Mouse (Mus musculus) forebrain, embryonic 11.5 days (tissue): ENCODE results near the gene Ppa2. TPM values are rescaled to one million over a fixed set of nuclear protein-coding genes. Genes with fewer than 3 reads are reported as not detected.
A peak's percentile ranks its signal among the peaks of the same experiment; 100 is the strongest.

Experiments
- ATAC-seq: fragments of 200-750 bp; cut with Nextera tagmentation; replicated peaks from 2 replicates; pipeline ENCODE4 v1.8.0; 2017; ENCODE audit warnings: moderate TSS enrichment; ENCODE audit not compliant: low FRiP score
- DNase-seq: peaks from one replicate; pipeline ENCODE4 v3.0.0-alpha.2; 2017; ENCODE audit warnings: low spot score
- H3K27ac ChIP-seq: fragments of 300-500 bp; sonication (generic); 2 replicates; pipeline ENCODE4 v1.5.1; 2014; ENCODE audit warnings: low read depth, low read length
- H3K27me3 ChIP-seq: fragments of 300-500 bp; sonication (generic); 2 replicates; pipeline ENCODE4 v1.6.1; 2014; ENCODE audit warnings: mild to moderate bottlenecking, low read length, mixed read lengths; ENCODE audit not compliant: control insufficient read depth, insufficient read depth
- H3K36me3 ChIP-seq: fragments of 300-500 bp; sonication (generic); 2 replicates; pipeline ENCODE4 v1.6.1; 2014; ENCODE audit warnings: mild to moderate bottlenecking, low read length, moderate library complexity, mixed read lengths; ENCODE audit not compliant: control insufficient read depth, insufficient read depth
- H3K4me1 ChIP-seq: fragments of 300-500 bp; sonication (generic); replicated peaks from 2 replicates; pipeline ENCODE4 v1.6.1; 2014; ENCODE audit warnings: low read length, mixed read lengths; ENCODE audit not compliant: control insufficient read depth, insufficient read depth
- H3K4me2 ChIP-seq: fragments of 300-500 bp; sonication (generic); 2 replicates; pipeline ENCODE4 v1.6.1; 2014; ENCODE audit warnings: low read depth, mild to moderate bottlenecking, low read length, moderate library complexity, mixed read lengths; ENCODE audit not compliant: severe bottlenecking
- H3K4me3 ChIP-seq: fragments of 300-500 bp; sonication (generic); 2 replicates; pipeline ENCODE4 v1.5.1; 2014; ENCODE audit warnings: low read depth, low read length
- H3K9ac ChIP-seq: fragments of 300-500 bp; sonication (generic); 2 replicates; pipeline ENCODE4 v1.6.1; 2014; ENCODE audit warnings: low read length
- H3K9me3 ChIP-seq: fragments of 300-500 bp; sonication (generic); 2 replicates; pipeline ENCODE4 v1.6.1; 2016; ENCODE audit warnings: low read length, mixed read lengths; ENCODE audit not compliant: control insufficient read depth
- WGBS: fragments of 180-500 bp; shearing (Covaris S2); extraction: QIAGEN DNeasy Blood & Tissue Kit; methylation state at CpG from one replicate; pipeline ENCODE4 v1.1.7; 2014; 5-methylcytosine and 5-hydroxymethylcytosine counted together
- polyA plus RNA-seq: library from polyadenylated mRNA; unstranded; fragments of >200 nt; fragmentation: Nextera tagmentation; extraction: Ambion mirVana; gene quantifications from 2 replicates; pipeline ENCODE4 v1.2.1, GENCODE M21; 2014

Ppa2 gene
- polyA plus RNA-seq, result 75.1 and 76.7 TPM in 2 replicates

DNA sequence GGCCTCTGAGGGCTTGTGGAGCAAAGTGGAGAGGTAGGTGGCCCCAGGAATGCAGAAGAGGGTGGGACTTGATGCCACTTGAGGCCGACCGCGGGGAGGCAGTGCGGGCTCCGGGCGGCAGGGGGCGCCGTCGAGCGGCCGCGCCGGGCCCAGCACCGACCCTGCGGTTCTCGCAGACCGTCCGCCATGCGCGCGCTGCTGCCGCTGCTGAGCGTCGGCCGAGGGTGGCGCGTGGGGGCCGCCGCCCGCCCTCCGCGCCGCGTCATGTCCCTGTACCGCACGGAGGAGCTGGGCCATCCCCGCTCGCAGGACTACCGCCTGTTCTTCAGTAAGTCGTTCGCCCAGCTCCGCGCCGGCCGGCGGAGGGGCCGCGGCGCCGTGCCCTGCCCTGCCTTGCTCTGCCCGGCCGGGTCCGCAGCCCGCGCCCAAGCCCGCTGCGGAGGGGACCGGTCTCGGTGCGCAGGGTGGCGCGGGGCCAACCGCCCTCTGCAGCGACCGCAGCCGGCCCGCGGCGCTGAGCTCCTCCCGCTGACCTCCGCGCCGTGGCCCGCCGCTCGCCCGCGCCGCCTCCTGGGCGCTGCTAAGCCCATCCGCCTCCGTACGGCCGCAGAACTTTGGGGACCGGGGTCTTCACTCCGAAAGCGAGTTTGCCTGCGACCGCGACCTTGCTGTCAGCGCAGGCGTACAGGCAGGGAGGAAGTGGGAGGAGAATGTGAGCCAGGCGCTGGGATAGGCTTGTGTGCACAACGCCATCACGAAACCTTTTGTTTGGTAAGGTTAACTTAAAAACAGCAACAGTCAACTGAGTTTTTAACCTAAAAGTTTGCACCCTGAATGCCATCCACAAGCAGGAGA is at the start of gene Ppa2:
Gene Ppa2, plus strand, starts transcription at position 157 of the 855 bp plus-strand sequence.
- peak within 1 kb of the TSS; percentile 75 for H3K4me3 ChIP-seq
- peak within 1 kb of the TSS; percentile 91 for H3K27ac ChIP-seq
- H3K9me3 ChIP-seq, result no peaks in the 10 kb centered on the region
- H3K4me2 ChIP-seq, result peak within 1 kb of the TSS; percentile 51
- peak; percentile 89 for DNase-seq
- H3K27me3 ChIP-seq, result no peaks in the 10 kb centered on the region
- no peaks in the 10 kb centered on the region for H3K36me3 ChIP-seq
- 0% methylated on average over 59 of the region's 95 CpGs for WGBS
- H3K9ac ChIP-seq, result peak within 1 kb of the TSS; percentile 91
- ATAC-seq, result peak; percentile 95
- H3K4me1 ChIP-seq, result no peaks in the 10 kb centered on the region

DNA sequence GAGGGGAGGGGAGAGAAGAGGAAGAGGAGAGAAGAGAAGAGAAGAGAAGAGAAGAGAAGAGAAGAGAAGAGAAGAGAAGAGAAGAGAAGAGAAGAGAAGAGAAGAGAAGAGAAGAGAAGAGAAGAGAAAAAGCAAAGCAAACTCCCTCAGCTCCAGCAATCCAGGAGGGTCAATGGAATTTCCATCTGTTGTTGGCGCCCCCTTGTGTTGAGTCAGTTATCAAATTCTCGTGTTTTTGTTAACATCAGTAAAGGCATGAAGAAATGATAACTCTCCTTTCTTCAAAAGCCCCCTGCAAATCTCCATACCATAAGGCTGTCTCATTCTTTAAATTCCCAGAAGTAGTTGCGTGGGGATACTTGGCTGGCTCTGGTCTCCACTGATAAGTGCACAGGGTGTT is 38.0 kb upstream of the Ppa2 start:
- H3K27ac ChIP-seq, result no peak overlapping the region
- no peaks in the 10 kb centered on the region for H3K36me3 ChIP-seq
- ATAC-seq (no peak), DNase-seq (peak; percentile 67)
- no peaks in the 10 kb centered on the region for H3K4me1 ChIP-seq
- H3K9ac ChIP-seq, result no peak overlapping the region
- no peak overlapping the region for H3K4me2 ChIP-seq
- H3K9me3 ChIP-seq, result no peaks in the 10 kb centered on the region
- H3K27me3 ChIP-seq, result no peaks in the 10 kb centered on the region
- 21% methylated on average over 3 of the region's 3 CpGs for WGBS
- no peak overlapping the region for H3K4me3 ChIP-seq

DNA sequence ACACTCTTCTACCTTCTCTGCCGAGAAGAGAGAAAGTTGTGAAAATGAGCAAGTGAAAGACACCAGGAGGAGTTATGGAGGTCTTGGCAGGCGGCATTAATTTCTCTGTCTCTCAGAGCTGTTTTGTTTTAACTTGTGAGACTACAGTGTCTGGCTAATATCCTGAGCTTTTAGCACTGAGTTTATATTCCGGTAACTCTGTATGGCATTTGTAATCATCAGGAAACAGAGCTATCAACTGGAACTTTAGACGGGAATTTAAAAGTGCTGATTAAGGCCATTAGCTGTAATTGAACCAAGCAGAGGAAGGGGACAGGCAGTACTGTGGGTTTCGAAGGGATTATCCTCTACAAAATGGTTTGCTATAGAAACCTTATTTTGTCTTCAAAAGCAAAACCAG is 25.3 kb upstream of the Ppa2 start:
- ATAC-seq (no peak), DNase-seq (no peak)
- no peak overlapping the region for H3K27ac ChIP-seq
- H3K9me3 ChIP-seq, result no peaks in the 10 kb centered on the region
- no peaks in the 10 kb centered on the region for H3K4me1 ChIP-seq
- H3K27me3 ChIP-seq, result no peaks in the 10 kb centered on the region
- no peaks in the 10 kb centered on the region for H3K36me3 ChIP-seq
- 77% methylated on average over 5 of the region's 5 CpGs for WGBS
- no peak overlapping the region for H3K4me3 ChIP-seq
- H3K4me2 ChIP-seq, result no peak overlapping the region
- H3K9ac ChIP-seq, result no peak overlapping the region

DNA sequence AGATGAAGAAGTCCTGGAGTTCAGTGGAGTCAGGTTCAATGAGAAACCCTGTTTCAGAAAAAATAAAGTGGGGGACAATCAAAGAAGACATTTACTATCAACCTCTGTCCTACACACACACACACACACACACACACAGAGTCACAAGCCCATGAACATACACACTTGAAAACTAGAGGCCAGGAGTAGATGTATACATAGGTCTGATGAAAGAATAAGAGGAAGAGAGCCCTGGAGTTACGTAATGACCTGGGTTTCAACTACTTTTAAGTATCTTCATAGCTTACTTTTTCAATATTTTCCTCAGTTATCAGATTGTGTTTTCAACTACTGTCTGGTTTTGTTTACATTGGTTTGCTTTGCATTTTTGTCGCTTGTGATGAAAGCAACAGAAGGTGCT is 21.1 kb upstream of the Ppa2 start:
- H3K4me1 ChIP-seq, result no peaks in the 10 kb centered on the region
- H3K4me2 ChIP-seq, result no peak overlapping the region
- no peaks in the 10 kb centered on the region for H3K9me3 ChIP-seq
- ATAC-seq (no peak), DNase-seq (no peak)
- H3K27me3 ChIP-seq, result no peaks in the 10 kb centered on the region
- no peak overlapping the region for H3K4me3 ChIP-seq
- H3K27ac ChIP-seq, result no peak overlapping the region
- H3K36me3 ChIP-seq, result no peaks in the 10 kb centered on the region
- 94% methylated on average over 2 of the region's 2 CpGs for WGBS
- no peak overlapping the region for H3K9ac ChIP-seq

DNA sequence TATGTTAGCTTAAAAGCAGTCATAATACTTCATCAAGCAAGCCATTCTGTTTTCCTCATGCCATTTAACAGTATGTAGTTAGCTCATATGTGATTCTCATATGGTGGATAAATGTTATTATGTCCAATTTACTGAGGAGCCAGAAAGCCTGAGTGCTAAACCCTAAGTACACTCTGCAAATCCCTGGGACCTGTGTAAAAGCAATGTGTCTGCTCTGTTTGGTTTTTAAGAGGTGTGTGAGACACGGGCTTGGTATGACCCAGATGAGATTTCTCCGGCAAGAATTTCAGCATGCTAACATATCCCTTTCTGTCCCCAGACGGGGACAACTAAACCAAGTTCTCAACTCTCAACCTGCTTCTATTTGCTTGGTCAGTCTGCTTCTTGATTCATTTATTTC is 5.6 kb upstream of the Ppa2 start:
- H3K4me3 ChIP-seq, result no peak overlapping the region
- WGBS, result 96% methylated on average over 3 of the region's 3 CpGs
- ATAC-seq (no peak), DNase-seq (no peak)
- H3K9ac ChIP-seq, result no peak overlapping the region
- no peak overlapping the region for H3K27ac ChIP-seq
- no peaks in the 10 kb centered on the region for H3K36me3 ChIP-seq
- no peak overlapping the region for H3K4me2 ChIP-seq
- no peaks in the 10 kb centered on the region for H3K4me1 ChIP-seq
- no peaks in the 10 kb centered on the region for H3K27me3 ChIP-seq
- no peaks in the 10 kb centered on the region for H3K9me3 ChIP-seq

DNA sequence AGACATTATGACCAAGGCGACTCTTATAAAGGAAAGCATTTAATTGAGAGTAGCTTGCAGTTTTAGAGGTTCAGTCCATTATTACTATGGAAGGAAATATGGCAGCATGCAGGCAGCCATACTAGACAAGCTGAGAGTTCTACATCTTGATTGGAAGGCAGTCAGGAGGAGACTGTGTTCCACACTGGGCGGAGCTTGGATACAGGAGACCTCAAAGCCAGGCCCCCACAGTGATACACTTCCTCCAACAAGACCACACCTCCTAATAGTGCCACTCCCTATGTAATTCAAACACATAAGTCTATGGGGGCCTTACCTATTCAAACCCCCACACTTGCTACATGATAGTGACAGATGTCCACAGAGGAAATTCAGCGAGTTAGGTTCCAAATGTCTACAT is 1.5 kb upstream of the Ppa2 start:
- no peak overlapping the region for H3K4me2 ChIP-seq
- H3K9ac ChIP-seq, result no peak overlapping the region
- ATAC-seq, result no peak
- DNase-seq, result no peak
- H3K36me3 ChIP-seq, result no peaks in the 10 kb centered on the region
- H3K9me3 ChIP-seq, result no peaks in the 10 kb centered on the region
- no peaks in the 10 kb centered on the region for H3K27me3 ChIP-seq
- no peaks in the 10 kb centered on the region for H3K4me1 ChIP-seq
- H3K27ac ChIP-seq, result no peak overlapping the region
- 92% methylated on average over 3 of the region's 3 CpGs for WGBS
- no peak overlapping the region for H3K4me3 ChIP-seq

DNA sequence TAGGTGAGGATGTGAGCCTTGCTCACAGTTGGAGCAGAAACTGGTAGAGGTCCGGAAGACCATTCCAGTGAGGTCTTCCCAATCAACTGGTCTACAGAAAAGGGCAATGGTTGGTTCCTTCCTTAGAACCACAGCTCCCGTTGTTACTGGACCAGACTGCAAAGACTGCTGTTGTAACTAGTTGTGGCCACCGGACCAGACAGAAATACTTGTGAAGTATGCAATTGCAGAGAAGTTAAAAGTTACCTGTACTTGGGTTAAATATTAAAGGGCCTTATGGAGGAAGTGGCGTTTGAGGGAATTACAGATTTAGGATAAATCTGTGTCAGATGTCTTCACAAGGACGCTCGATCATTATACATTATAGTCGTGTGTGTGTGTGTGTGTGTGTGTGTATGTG is 551 bp upstream of the Ppa2 start:
- H3K4me3 ChIP-seq, result no peak overlapping the region
- H3K4me1 ChIP-seq, result no peaks in the 10 kb centered on the region
- no peak for DNase-seq
- no peaks in the 10 kb centered on the region for H3K27me3 ChIP-seq
- no peaks in the 10 kb centered on the region for H3K9me3 ChIP-seq
- WGBS, result 91% methylated on average over 7 of the region's 7 CpGs
- no peak overlapping the region for H3K27ac ChIP-seq
- no peak for ATAC-seq
- H3K4me2 ChIP-seq, result no peak overlapping the region
- no peaks in the 10 kb centered on the region for H3K36me3 ChIP-seq
- no peak overlapping the region for H3K9ac ChIP-seq

DNA sequence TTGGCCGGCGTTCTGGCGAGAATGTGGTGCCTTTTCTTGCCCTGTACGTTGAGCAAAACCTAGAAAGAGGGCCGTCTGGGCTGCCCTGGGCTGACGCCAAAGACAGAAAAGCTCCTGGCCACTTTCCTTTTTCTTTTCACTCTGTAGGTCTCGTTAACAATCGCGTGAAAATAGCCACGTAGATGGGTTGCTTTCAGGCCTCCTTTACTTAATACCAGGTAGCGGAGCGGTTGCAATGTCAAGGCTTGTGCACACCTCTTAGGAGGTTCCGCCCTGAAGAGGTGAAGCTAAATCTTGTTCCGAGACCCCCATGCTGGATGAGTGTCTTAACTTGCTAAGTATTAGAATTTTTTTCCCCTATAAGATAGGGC is 884 bp downstream of the Ppa2 start:
- ATAC-seq, result peak; percentile 17
- Histone ChIP-seq H3K27ac (peak overlapping the region; percentile 91), H3K27me3 (no peaks in the 10 kb centered on the region), H3K9me3 (no peaks in the 10 kb centered on the region), H3K4me1 (no peaks in the 10 kb centered on the region), H3K4me2 (peak overlapping the region; percentile 51), H3K9ac (peak overlapping the region; percentile 91), H3K36me3 (no peaks in the 10 kb centered on the region), H3K4me3 (peak overlapping the region; percentile 75)
- 18% methylated on average over 14 of the region's 14 CpGs for WGBS
- no peak for DNase-seq

DNA sequence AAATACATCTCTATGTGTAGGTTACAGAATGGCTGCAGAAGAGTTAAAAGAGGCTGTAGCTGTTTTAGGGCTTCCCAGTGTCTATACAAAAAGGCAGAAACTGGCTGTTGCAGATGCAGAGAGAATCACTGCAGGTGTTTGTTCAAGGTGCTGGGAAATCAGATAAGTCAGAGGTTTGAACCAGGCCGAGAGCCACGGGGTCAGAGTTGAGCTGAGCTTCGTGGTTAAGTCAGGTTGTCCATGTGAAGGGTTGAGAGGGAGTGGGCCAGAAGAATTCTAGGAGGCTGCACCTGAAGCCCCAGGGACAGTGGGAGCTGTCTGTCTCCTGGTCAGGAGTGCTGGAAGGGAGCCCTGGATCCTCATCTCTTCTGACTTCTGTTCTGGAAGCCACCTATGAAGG is 2.4 kb downstream of the Ppa2 start:
- no peaks in the 10 kb centered on the region for H3K27me3 ChIP-seq
- no peak overlapping the region for H3K9ac ChIP-seq
- H3K36me3 ChIP-seq, result no peaks in the 10 kb centered on the region
- no peaks in the 10 kb centered on the region for H3K4me1 ChIP-seq
- WGBS, result 88% methylated on average over 3 of the region's 3 CpGs
- DNase-seq (no peak), ATAC-seq (no peak)
- H3K27ac ChIP-seq, result no peak overlapping the region
- H3K4me3 ChIP-seq, result no peak overlapping the region
- no peaks in the 10 kb centered on the region for H3K9me3 ChIP-seq
- H3K4me2 ChIP-seq, result no peak overlapping the region
